Mouse (Mus musculus): Measurements from ENCODE around the gene Rragd. TPM values are rescaled to one million over a fixed set of nuclear protein-coding genes. Genes with fewer than 3 reads are reported as not detected.

Rragd gene
- polyA plus RNA-seq, 1 experiment from 2014 or later = 7.5 TPM

DNA sequence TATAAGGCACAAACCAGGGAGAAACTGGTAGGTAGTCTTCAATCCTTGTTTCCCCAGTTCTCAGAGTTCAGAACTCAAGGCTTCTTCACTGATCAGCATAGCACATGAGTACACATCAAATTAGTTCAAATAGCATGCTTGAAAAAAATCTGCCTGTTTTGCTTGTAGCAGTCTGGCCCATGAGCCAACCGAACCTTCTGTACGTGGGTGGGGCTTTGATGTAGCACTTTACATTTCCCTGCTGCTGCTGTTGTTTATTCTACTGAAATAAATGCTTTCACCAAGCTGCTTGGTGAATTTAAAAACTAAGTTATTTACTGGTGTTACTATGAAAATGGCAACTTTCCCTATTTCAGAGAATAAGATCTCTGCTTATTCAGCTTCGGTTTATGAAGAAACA, 69.2 kb downstream of the Rragd start:
- WGBS = 84% methylated on average over 3 of the region's 3 CpGs
- 0 out of 2 replicates have a peak, but pooled peaks cover 11% of the 10 kb centered on the region for H3K36me3 ChIP-seq (ENCODE audit: control insufficient read depth, insufficient read depth, low read length)

DNA sequence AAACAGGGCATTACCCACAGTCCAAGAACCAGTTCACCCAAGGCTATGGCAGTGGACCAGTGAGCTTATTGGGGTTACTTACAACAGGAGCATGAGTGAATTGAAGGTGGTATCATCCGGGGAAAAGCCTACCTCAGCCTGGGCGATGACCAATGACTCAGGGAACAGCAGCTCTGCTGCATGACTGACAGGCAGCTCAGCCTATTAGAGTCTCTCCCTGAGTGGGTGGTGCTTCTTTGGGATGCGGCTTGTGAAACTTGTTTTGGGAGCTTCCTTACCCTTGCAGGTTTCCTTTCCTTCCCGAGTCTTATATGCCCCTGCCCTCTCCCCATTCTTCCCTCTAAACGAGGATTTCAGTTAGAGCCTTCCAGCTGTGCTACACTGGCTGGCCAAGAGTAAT, 69.8 kb downstream of the Rragd start:
- 90% methylated on average over 5 of the region's 5 CpGs for WGBS
- Histone ChIP-seq H3K4me3 (replicated peaks; ENCODE audit: low read length) (no peak overlapping the region), H3K4me2 (ENCODE audit: low read depth, low read length) (no peak overlapping the region), H3K9ac (ENCODE audit: low read length) (no peak overlapping the region), H3K27me3 (ENCODE audit: control insufficient read depth, insufficient read depth, low read length) (no peaks in the 10 kb centered on the region), H3K27ac (ENCODE audit: low read length) (no peak overlapping the region), H3K9me3 (replicated peaks; ENCODE audit: control insufficient read depth, low read length) (no peaks in the 10 kb centered on the region), H3K36me3 (ENCODE audit: control insufficient read depth, insufficient read depth, low read length) (0 out of 2 replicates have a peak, but pooled peaks cover 11% of the 10 kb centered on the region), H3K4me1 (ENCODE audit: control insufficient read depth, insufficient read depth, low read length) (no peaks in the 10 kb centered on the region)
- no peak for ATAC-seq (ENCODE audit: insufficient read depth, low FRiP score)

More for the DNA sequence above, 69.2 kb downstream of the Rragd start:
- Histone ChIP-seq H3K9ac (ENCODE audit: low read length) (no peak overlapping the region), H3K4me1 (ENCODE audit: control insufficient read depth, insufficient read depth, low read length) (no peaks in the 10 kb centered on the region), H3K4me2 (ENCODE audit: low read depth, low read length) (no peak overlapping the region), H3K9me3 (replicated peaks; ENCODE audit: control insufficient read depth, low read length) (no peaks in the 10 kb centered on the region), H3K4me3 (replicated peaks; ENCODE audit: low read length) (no peak overlapping the region), H3K27ac (ENCODE audit: low read length) (no peak overlapping the region), H3K27me3 (ENCODE audit: control insufficient read depth, insufficient read depth, low read length) (no peaks in the 10 kb centered on the region)
- ATAC-seq (ENCODE audit: insufficient read depth, low FRiP score) = no peak

DNA sequence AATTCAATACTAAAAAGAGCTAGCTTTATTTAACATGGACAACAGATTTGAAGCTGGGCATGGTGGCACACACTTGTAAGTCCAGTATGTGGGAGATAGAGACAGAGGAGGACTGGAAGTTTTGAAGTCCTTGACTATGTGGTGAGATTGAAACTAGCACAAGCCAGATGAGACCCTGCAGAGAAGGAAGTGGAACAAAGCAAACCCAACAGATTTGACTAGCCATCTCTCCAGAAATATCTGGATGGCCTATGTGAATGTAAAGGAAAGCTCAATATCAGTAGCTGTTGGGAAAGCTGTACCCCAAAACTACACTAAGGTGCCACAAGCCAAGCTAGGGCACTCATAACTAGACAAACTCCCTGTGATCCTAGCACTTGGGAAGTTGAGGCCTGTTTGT, 71.6 kb downstream of the Rragd start:
- Histone ChIP-seq H3K9me3 (replicated peaks; ENCODE audit: control insufficient read depth, low read length) (no peaks in the 10 kb centered on the region), H3K4me2 (ENCODE audit: low read depth, low read length) (no peak overlapping the region), H3K36me3 (ENCODE audit: control insufficient read depth, insufficient read depth, low read length) (0 out of 2 replicates have a peak, but pooled peaks cover 7% of the 10 kb centered on the region), H3K27me3 (ENCODE audit: control insufficient read depth, insufficient read depth, low read length) (no peaks in the 10 kb centered on the region), H3K4me1 (ENCODE audit: control insufficient read depth, insufficient read depth, low read length) (no peaks in the 10 kb centered on the region), H3K4me3 (replicated peaks; ENCODE audit: low read length) (no peak overlapping the region), H3K27ac (ENCODE audit: low read length) (no peak overlapping the region), H3K9ac (ENCODE audit: low read length) (no peak overlapping the region)
- ATAC-seq (ENCODE audit: insufficient read depth, low FRiP score) = no peak

DNA sequence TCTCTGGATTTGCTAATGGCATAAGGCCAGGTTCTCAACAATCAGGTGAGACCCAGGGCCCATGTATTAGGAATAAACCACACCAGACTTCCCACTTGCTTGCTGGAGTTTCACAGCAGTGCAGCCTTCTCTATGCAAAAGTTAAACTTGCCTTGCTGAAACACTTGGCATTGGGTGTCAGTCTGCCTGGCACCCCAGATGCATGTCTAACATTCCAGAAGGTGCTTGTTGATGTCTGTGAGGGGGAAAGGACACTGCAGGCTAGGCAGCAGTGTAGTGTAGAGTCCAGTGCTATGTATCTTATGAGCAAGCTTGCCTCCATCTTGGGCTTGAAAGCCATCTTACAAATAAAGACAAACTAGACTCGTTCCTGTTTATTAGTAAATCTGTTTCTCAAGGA, 73.5 kb downstream of the Rragd start:
- WGBS = 76% methylated on average over 1 of the region's 1 CpGs

DNA sequence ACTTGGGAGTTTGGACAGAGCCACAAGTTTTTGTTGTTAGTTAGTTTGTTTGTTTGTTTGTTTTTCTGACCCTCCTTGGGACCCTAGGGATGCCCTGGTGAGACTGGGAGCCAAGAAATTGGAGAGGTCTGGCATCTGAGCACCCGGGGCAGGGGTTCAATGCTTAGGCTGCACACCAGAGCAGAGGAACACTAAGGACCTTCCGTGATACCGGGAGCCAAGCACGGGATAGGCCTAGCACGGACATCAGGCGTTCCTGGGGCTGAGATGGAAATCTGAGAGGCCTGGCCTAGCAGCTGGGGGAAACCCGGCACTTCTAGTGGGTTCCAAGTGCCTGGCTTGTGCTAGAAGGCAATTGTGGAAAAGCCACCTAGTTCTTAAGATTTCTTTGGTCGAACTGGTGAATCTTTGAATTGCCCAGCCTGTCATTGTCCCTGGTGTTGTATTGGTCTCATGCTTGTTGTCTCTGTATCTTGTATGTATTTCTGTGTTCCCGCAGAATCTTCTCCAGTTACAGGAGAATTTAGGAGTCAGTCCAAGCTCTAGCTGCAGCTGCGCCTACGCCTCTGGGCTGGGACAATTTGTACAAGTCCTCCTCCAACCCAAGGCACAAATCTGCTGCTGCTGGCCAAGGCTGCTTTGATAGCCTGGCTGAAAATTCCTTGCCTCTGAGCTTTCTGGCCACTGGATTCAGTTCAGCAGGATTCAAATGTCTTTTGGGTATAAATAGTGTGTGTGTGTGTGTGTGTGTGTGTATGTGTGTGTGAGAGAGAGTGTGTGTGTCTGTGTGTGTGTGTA, 75.3 kb downstream of the Rragd start:
- Histone ChIP-seq H3K4me1 (ENCODE audit: control insufficient read depth, insufficient read depth, low read length) (no peaks in the 10 kb centered on the region), H3K4me3 (replicated peaks; ENCODE audit: low read length) (no peak overlapping the region), H3K27me3 (ENCODE audit: control insufficient read depth, insufficient read depth, low read length) (no peaks in the 10 kb centered on the region), H3K4me2 (ENCODE audit: low read depth, low read length) (no peak overlapping the region), H3K27ac (ENCODE audit: low read length) (peak overlapping the region; percentile 11; the same call in 1 of the 2 replicates), H3K36me3 (ENCODE audit: control insufficient read depth, insufficient read depth, low read length) (no peaks in the 10 kb centered on the region), H3K9me3 (replicated peaks; ENCODE audit: control insufficient read depth, low read length) (no peaks in the 10 kb centered on the region), H3K9ac (ENCODE audit: low read length) (no peak overlapping the region)
- 59% methylated on average over 11 of the region's 11 CpGs for WGBS
- ATAC-seq (ENCODE audit: insufficient read depth, low FRiP score) = no peak

More for the DNA sequence above, 73.5 kb downstream of the Rragd start:
- no peaks in the 10 kb centered on the region for H3K4me1 ChIP-seq (ENCODE audit: control insufficient read depth, insufficient read depth, low read length)
- H3K4me3 ChIP-seq (replicated peaks; ENCODE audit: low read length) = no peak overlapping the region
- H3K27ac ChIP-seq (ENCODE audit: low read length) = no peak overlapping the region
- H3K9ac ChIP-seq (ENCODE audit: low read length) = no peak overlapping the region
- no peak for ATAC-seq (ENCODE audit: insufficient read depth, low FRiP score)
- H3K9me3 ChIP-seq (replicated peaks; ENCODE audit: control insufficient read depth, low read length) = no peaks in the 10 kb centered on the region
- H3K4me2 ChIP-seq (ENCODE audit: low read depth, low read length) = no peak overlapping the region
- no peaks in the 10 kb centered on the region for H3K36me3 ChIP-seq (ENCODE audit: control insufficient read depth, insufficient read depth, low read length)
- H3K27me3 ChIP-seq (ENCODE audit: control insufficient read depth, insufficient read depth, low read length) = no peaks in the 10 kb centered on the region

DNA sequence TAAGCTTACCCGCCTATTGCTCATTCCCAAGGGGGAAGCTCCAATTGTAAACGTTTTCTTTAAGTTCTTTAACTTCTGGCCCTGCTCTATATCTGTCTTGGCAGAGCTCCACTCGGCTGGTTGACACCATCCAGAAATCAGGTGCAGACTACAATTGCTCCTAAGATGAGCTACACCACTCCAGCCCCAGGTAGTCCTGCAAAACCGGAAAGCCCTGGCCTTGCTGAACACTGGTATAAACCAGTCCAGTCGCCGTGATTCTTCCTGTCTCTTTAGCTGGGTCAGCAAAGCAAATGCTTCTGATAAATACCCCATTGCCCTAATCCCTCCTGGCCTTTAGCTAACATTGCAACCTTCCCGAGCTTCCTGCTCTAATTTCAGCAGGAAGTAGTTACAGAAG, 78.3 kb downstream of the Rragd start:
- ATAC-seq (ENCODE audit: insufficient read depth, low FRiP score) = no peak
- H3K4me1 ChIP-seq (ENCODE audit: control insufficient read depth, insufficient read depth, low read length) = 0 out of 2 replicates have a peak, but pooled peaks cover 3% of the 10 kb centered on the region
- no peak overlapping the region for H3K27ac ChIP-seq (ENCODE audit: low read length)
- H3K4me3 ChIP-seq (replicated peaks; ENCODE audit: low read length) = no peak overlapping the region
- WGBS = 26% methylated on average over 7 of the region's 7 CpGs
- no peaks in the 10 kb centered on the region for H3K9me3 ChIP-seq (replicated peaks; ENCODE audit: control insufficient read depth, low read length)
- no peak overlapping the region for H3K9ac ChIP-seq (ENCODE audit: low read length)
- H3K4me2 ChIP-seq (ENCODE audit: low read depth, low read length) = no peak overlapping the region
- no peaks in the 10 kb centered on the region for H3K27me3 ChIP-seq (ENCODE audit: control insufficient read depth, insufficient read depth, low read length)
- no peaks in the 10 kb centered on the region for H3K36me3 ChIP-seq (ENCODE audit: control insufficient read depth, insufficient read depth, low read length)

DNA sequence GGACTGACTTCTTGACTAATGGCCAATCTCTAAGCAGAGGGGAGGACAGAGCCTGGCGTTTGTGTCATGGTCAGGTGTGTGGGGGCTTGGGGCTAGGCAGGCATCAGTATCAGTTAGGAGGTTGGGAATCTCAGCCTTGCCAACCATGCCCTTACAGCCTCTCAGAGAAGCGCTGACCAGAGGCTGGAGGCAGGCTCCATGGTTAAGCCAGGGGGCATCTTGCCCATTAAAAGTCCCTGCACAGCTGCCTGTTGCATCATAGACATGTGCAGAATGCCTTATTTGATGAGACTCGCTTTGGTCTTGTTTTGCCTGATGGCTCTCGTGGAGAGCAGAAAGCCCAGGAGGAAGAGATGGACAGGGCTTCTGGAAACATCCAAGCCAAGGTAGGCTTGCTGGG, 80.1 kb downstream of the Rragd start, which contains the start of gene Gabrr2:
Gabrr2 (plus strand) TSS at position 19 of the 400 bp plus-strand sequence.
- Histone ChIP-seq H3K9ac (ENCODE audit: low read length) (no peak within 1 kb of the TSS), H3K27me3 (ENCODE audit: control insufficient read depth, insufficient read depth, low read length) (no peaks in the 10 kb centered on the region), H3K27ac (ENCODE audit: low read length) (no peak within 1 kb of the TSS), H3K36me3 (ENCODE audit: control insufficient read depth, insufficient read depth, low read length) (no peaks in the 10 kb centered on the region), H3K4me1 (ENCODE audit: control insufficient read depth, insufficient read depth, low read length) (0 out of 2 replicates have a peak, but pooled peaks cover 6% of the 10 kb centered on the region), H3K4me3 (replicated peaks; ENCODE audit: low read length) (no peak within 1 kb of the TSS), H3K9me3 (replicated peaks; ENCODE audit: control insufficient read depth, low read length) (no peaks in the 10 kb centered on the region), H3K4me2 (ENCODE audit: low read depth, low read length) (no peak within 1 kb of the TSS)
- no peak for ATAC-seq (ENCODE audit: insufficient read depth, low FRiP score)
- 83% methylated on average over 4 of the region's 4 CpGs for WGBS

DNA sequence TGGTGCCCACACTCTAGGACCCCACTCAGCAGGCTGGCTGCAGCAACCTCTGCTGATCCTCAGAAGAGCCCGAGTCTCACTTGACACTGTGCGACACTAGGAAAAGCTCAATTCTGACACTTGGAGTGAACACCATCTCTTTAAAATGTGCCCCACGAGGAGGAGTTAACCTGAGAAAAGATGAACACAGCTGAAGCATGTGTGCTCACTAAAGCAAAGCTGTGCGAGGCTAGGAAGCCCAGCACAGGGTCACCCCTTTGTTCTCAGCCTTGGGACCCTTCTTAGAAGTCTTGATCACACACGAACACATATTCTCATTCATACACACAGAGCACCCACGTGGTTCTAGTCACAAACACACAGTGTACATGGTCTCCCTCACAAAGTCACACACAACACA, 82.1 kb downstream of the Rragd start:
- Histone ChIP-seq H3K4me3 (replicated peaks; ENCODE audit: low read length) (no peak overlapping the region), H3K4me2 (ENCODE audit: low read depth, low read length) (no peak overlapping the region), H3K27me3 (ENCODE audit: control insufficient read depth, insufficient read depth, low read length) (no peaks in the 10 kb centered on the region), H3K36me3 (ENCODE audit: control insufficient read depth, insufficient read depth, low read length) (no peaks in the 10 kb centered on the region), H3K4me1 (ENCODE audit: control insufficient read depth, insufficient read depth, low read length) (0 out of 2 replicates have a peak, but pooled peaks cover 6% of the 10 kb centered on the region), H3K27ac (ENCODE audit: low read length) (no peak overlapping the region), H3K9me3 (replicated peaks; ENCODE audit: control insufficient read depth, low read length) (no peaks in the 10 kb centered on the region), H3K9ac (ENCODE audit: low read length) (no peak overlapping the region)
- no peak for ATAC-seq (ENCODE audit: insufficient read depth, low FRiP score)
- 75% methylated on average over 6 of the region's 6 CpGs for WGBS

DNA sequence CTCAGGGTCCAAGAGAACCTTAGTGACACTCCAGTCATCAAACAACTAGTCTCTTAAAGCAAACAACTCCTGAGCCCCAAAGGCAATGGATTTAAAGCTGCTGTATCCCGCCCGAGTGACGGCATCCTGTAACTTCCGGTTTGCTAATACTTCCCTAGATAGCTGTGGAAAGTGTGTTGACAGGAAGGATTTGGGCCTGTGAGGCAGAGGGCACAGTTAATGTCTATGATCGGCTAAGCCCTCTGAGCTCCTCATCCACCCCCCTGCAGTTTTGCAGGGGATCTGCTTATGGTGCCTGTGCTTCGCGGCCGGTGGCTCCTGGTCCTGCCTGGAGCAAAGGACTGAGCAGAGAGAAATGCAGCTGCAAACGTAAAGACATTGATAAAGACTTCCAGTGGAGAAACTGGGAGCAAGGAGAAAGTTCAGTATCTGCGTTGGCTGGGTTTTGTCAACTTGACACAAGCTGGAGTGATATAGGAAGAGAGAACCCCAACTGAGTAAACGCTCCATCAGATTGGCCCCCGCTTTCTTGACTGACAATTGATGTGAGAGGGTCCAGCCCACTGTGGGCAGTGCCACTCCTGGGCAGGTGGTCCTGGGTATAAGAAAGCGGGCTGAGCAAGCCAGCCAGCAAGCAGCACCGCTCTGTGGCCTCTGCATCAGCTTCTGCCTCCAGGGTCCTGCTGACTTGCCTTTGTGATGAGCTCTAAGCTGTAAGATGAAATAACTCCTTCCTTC, 83.6 kb downstream of the Rragd start:
- peak overlapping the region; percentile 33 for H3K4me2 ChIP-seq (ENCODE audit: low read depth, low read length)
- 0 out of 2 replicates have a peak, but pooled peaks cover 6% of the 10 kb centered on the region for H3K4me1 ChIP-seq (ENCODE audit: control insufficient read depth, insufficient read depth, low read length)
- H3K9ac ChIP-seq (ENCODE audit: low read length) = peak overlapping the region; percentile 56
- H3K36me3 ChIP-seq (ENCODE audit: control insufficient read depth, insufficient read depth, low read length) = no peaks in the 10 kb centered on the region
- H3K27ac ChIP-seq (ENCODE audit: low read length) = no peak overlapping the region
- no peak overlapping the region for H3K4me3 ChIP-seq (replicated peaks; ENCODE audit: low read length)
- H3K9me3 ChIP-seq (replicated peaks; ENCODE audit: control insufficient read depth, low read length) = no peaks in the 10 kb centered on the region
- 38% methylated on average over 14 of the region's 14 CpGs for WGBS
- no peak for ATAC-seq (ENCODE audit: insufficient read depth, low FRiP score)
- no peaks in the 10 kb centered on the region for H3K27me3 ChIP-seq (ENCODE audit: control insufficient read depth, insufficient read depth, low read length)

Measured in stomach, embryonic 16.5 days (tissue).